Mouse (Mus musculus) MEL (cell line): ENCODE measurements around the gene Zfp512b. TPM values are rescaled to one million over a fixed set of nuclear protein-coding genes. Genes with fewer than 3 reads are reported as not detected.
A peak's percentile ranks its signal among the peaks of the same experiment; 100 is the strongest.

ENCODE experiments used
- DNase-seq: peaks from one replicate; pipeline ENCODE4 v3.0.0; 2011; ENCODE audit warnings: low read depth, low spot score
- H3K27ac ChIP-seq: 2 replicates; pipeline ENCODE4 v1.5.1; 2012; ENCODE audit warnings: low read depth, mild to moderate bottlenecking, control low read depth, low read length, moderate library complexity; ENCODE audit not compliant: control insufficient read depth
- H3K27me3 ChIP-seq, 2 experiments: fragments of 150-350 bp in 1 of 2; sonication (generic) in 1 of 2; 2 replicates each; pipeline ENCODE4 v1.6.1; 2012; ENCODE audit warnings: low read length in 2 of 2, mild to moderate bottlenecking in 2 of 2, improper control_type of control experiment in 1 of 2, moderate library complexity in 1 of 2; ENCODE audit not compliant: insufficient read depth in 2 of 2, control insufficient read depth in 1 of 2
- H3K36me3 ChIP-seq, 2 experiments: 2 replicates each; pipeline ENCODE4 v1.6.1; 2012 to 2014; ENCODE audit warnings: low read length in 2 of 2, improper control_type of control experiment in 1 of 2, inconsistent platforms in 1 of 2, mild to moderate bottlenecking in 1 of 2; ENCODE audit not compliant: insufficient read depth in 2 of 2, control insufficient read depth in 1 of 2
- H3K4me1 ChIP-seq, 2 experiments: fragments of 150-350 bp in 1 of 2; sonication (generic) in 1 of 2; 2 replicates each; pipeline ENCODE4 v1.6.1; 2012; ENCODE audit warnings: low read length in 2 of 2, improper control_type of control experiment in 1 of 2, mild to moderate bottlenecking in 1 of 2; ENCODE audit not compliant: insufficient read depth in 2 of 2, control insufficient read depth in 1 of 2
- H3K4me3 ChIP-seq, 2 experiments: fragments of 150-350 bp in 1 of 2; sonication (generic) in 1 of 2; 2 replicates each; pipeline ENCODE4 v1.5.1; 2012; ENCODE audit warnings: low read depth in 2 of 2, low read length in 2 of 2, mild to moderate bottlenecking in 2 of 2, moderate library complexity in 2 of 2, control low read depth in 1 of 2, improper control_type of control experiment in 1 of 2; ENCODE audit not compliant: control insufficient read depth in 1 of 2, insufficient read depth in 1 of 2
- H3K79me2 ChIP-seq: 2 replicates; pipeline ENCODE4 v1.6.1; 2012; ENCODE audit warnings: mild to moderate bottlenecking, low read length, moderate library complexity; ENCODE audit not compliant: control insufficient read depth, poor library complexity, insufficient read depth
- H3K9ac ChIP-seq: 2 replicates; pipeline ENCODE4 v1.6.1; 2012; ENCODE audit warnings: low read depth, mild to moderate bottlenecking, control low read depth, low read length, moderate library complexity; ENCODE audit not compliant: control insufficient read depth, poor library complexity, severe bottlenecking
- H3K9me3 ChIP-seq: fragments of 150-350 bp; sonication (generic); replicated peaks from 2 replicates; pipeline ENCODE4 v1.6.1; 2012; ENCODE audit warnings: mild to moderate bottlenecking, low read length, improper control_type of control experiment, moderate library complexity; ENCODE audit not compliant: insufficient read depth
- CHD2 ChIP-seq: IDR thresholded peaks from 2 replicates; pipeline ENCODE4 v1.6.1; 2011; ENCODE audit warnings: low read length, improper control_type of control experiment
- CTCF ChIP-seq, 3 experiments: IDR thresholded peaks in 2 of 3; conservative IDR thresholded peaks in 1 of 3; 2 replicates each; pipeline ENCODE4 v1.5.1; 2011 to 2012; ENCODE audit warnings: low read length in 3 of 3, low read depth in 2 of 3, mild to moderate bottlenecking in 2 of 3, improper control_type of control experiment in 1 of 3, inconsistent platforms in 1 of 3, mixed read lengths in 1 of 3, moderate library complexity in 1 of 3; ENCODE audit not compliant: control insufficient read depth in 1 of 3, insufficient read depth in 1 of 3, poor library complexity in 1 of 3, severe bottlenecking in 1 of 3
- ELF1 ChIP-seq: IDR thresholded peaks from 2 replicates; pipeline ENCODE4 v1.6.1; 2014; ENCODE audit warnings: low read depth, mild to moderate bottlenecking, inconsistent platforms, low read length, improper control_type of control experiment, moderate library complexity
- EP300 ChIP-seq, 2 experiments: IDR thresholded peaks; 2 replicates each; pipeline ENCODE4 v1.6.1; 2011; ENCODE audit warnings: improper control_type of control experiment in 2 of 2, low read length in 2 of 2, low read depth in 1 of 2, mild to moderate bottlenecking in 1 of 2
- ETS1 ChIP-seq: IDR thresholded peaks from 2 replicates; pipeline ENCODE4 v1.6.1; 2012; ENCODE audit warnings: low read depth, mild to moderate bottlenecking, inconsistent platforms, low read length, improper control_type of control experiment, moderate library complexity
- GABPA ChIP-seq: IDR thresholded peaks from 2 replicates; pipeline ENCODE4 v1.6.1; 2012; ENCODE audit warnings: low read depth, mild to moderate bottlenecking, inconsistent platforms, low read length, improper control_type of control experiment, moderate library complexity
- HCFC1 ChIP-seq: IDR thresholded peaks from 2 replicates; pipeline ENCODE4 v1.6.1; 2012; ENCODE audit warnings: low read depth, mild to moderate bottlenecking, inconsistent platforms, low read length, improper control_type of control experiment, moderate library complexity
- JUND ChIP-seq: IDR thresholded peaks from 2 replicates; pipeline ENCODE4 v1.6.1; 2011; ENCODE audit warnings: low read depth, mild to moderate bottlenecking, improper control_type of control experiment, low read length
- MAFK ChIP-seq: IDR thresholded peaks from 2 replicates; pipeline ENCODE4 v1.6.1; 2011; ENCODE audit warnings: low read depth, mild to moderate bottlenecking, low read length, improper control_type of control experiment, borderline replicate concordance
- MAX ChIP-seq: IDR thresholded peaks from 2 replicates; pipeline ENCODE4 v1.6.1; 2011; ENCODE audit warnings: low read length, improper control_type of control experiment
- MAZ ChIP-seq: IDR thresholded peaks from 2 replicates; pipeline ENCODE4 v1.6.1; 2012; ENCODE audit warnings: low read depth, mild to moderate bottlenecking, inconsistent platforms, low read length, improper control_type of control experiment
- MEF2A ChIP-seq: IDR thresholded peaks from 2 replicates; pipeline ENCODE4 v1.6.1; 2014; ENCODE audit warnings: low read depth, mild to moderate bottlenecking, inconsistent platforms, low read length, improper control_type of control experiment; ENCODE audit not compliant: poor library complexity, insufficient replicate concordance, severe bottlenecking; ENCODE audit errors: extremely low read depth
- MXI1 ChIP-seq: IDR thresholded peaks from 2 replicates; pipeline ENCODE4 v1.6.1; 2011; ENCODE audit warnings: mild to moderate bottlenecking, low read depth, low read length, improper control_type of control experiment
- MYB ChIP-seq: IDR thresholded peaks from 2 replicates; pipeline ENCODE4 v1.6.1; 2011; ENCODE audit warnings: mild to moderate bottlenecking, low read depth, low read length, improper control_type of control experiment
- MYC ChIP-seq: IDR thresholded peaks from 2 replicates; pipeline ENCODE4 v1.6.1; 2011; ENCODE audit warnings: low read depth, mild to moderate bottlenecking, low read length, improper control_type of control experiment, moderate library complexity
- NELFE ChIP-seq: IDR thresholded peaks from 2 replicates; pipeline ENCODE4 v1.6.1; 2011; ENCODE audit warnings: low read depth, low read length, improper control_type of control experiment
- NRF1 ChIP-seq: IDR thresholded peaks from 2 replicates; pipeline ENCODE4 v1.6.1; 2014; ENCODE audit warnings: low read depth, mild to moderate bottlenecking, inconsistent platforms, low read length, improper control_type of control experiment, moderate library complexity; ENCODE audit not compliant: poor library complexity, insufficient read depth, severe bottlenecking
- POLR2A ChIP-seq, 2 experiments: IDR thresholded peaks; 2 replicates each; pipeline ENCODE4 v1.6.1; 2011 to 2012; ENCODE audit warnings: low read length in 2 of 2, mild to moderate bottlenecking in 2 of 2, control low read depth in 1 of 2, improper control_type of control experiment in 1 of 2, low read depth in 1 of 2, moderate library complexity in 1 of 2; ENCODE audit not compliant: control insufficient read depth in 1 of 2, insufficient read depth in 1 of 2, poor library complexity in 1 of 2
- POLR2AphosphoS2 ChIP-seq: IDR thresholded peaks from 2 replicates; pipeline ENCODE4 v1.6.1; 2011; ENCODE audit warnings: low read length, improper control_type of control experiment
- POLR2AphosphoS5 ChIP-seq: IDR thresholded peaks from 2 replicates; pipeline ENCODE4 v1.6.1; 2012; ENCODE audit warnings: low read depth, borderline replicate concordance, mild to moderate bottlenecking, inconsistent platforms, low read length, moderate library complexity, mixed read lengths
- RCOR1 ChIP-seq: IDR thresholded peaks from 2 replicates; pipeline ENCODE4 v1.6.1; 2012; ENCODE audit warnings: low read depth, mild to moderate bottlenecking, inconsistent platforms, low read length, improper control_type of control experiment
- TBP ChIP-seq: IDR thresholded peaks from 2 replicates; pipeline ENCODE4 v1.8.0; 2011; ENCODE audit warnings: low read depth, low read length, improper control_type of control experiment
- TCF12 ChIP-seq: IDR thresholded peaks from 2 replicates; pipeline ENCODE4 v1.6.1; 2014; ENCODE audit warnings: low read depth, mild to moderate bottlenecking, inconsistent platforms, low read length, improper control_type of control experiment, moderate library complexity
- USF1 ChIP-seq: IDR thresholded peaks from 2 replicates; pipeline ENCODE4 v1.6.1; 2014; ENCODE audit warnings: low read depth, mild to moderate bottlenecking, inconsistent platforms, low read length, improper control_type of control experiment, moderate library complexity
- USF2 ChIP-seq, 2 experiments: IDR thresholded peaks; 2 replicates each; pipeline ENCODE4 v1.6.1; 2011 to 2012; ENCODE audit warnings: improper control_type of control experiment in 2 of 2, low read length in 2 of 2, borderline replicate concordance in 1 of 2, inconsistent platforms in 1 of 2, low read depth in 1 of 2, mild to moderate bottlenecking in 1 of 2; ENCODE audit not compliant: insufficient read depth in 1 of 2
- ZC3H11A ChIP-seq: IDR thresholded peaks from 2 replicates; pipeline ENCODE4 v1.6.1; 2012; ENCODE audit warnings: low read depth, mild to moderate bottlenecking, inconsistent platforms, low read length, improper control_type of control experiment
- ZMIZ1 ChIP-seq: IDR thresholded peaks from 2 replicates; pipeline ENCODE4 v1.6.1; 2012; ENCODE audit warnings: low read depth, mild to moderate bottlenecking, inconsistent platforms, low read length, improper control_type of control experiment, moderate library complexity
- polyA plus RNA-seq, 2 experiments: library from polyadenylated mRNA; stranded (reverse) in 1 of 2; unstranded in 1 of 2; fragments of >175 nt in 1 of 2; fragments of >200 nt in 1 of 2; gene quantifications; 2 replicates each; pipeline versions ENCODE4 v1.2.1 to v1.2.4; 2012; ENCODE audit warnings: low replicate concordance in 2 of 2, low read depth in 1 of 2; ENCODE audit not compliant: insufficient read length in 2 of 2, insufficient read depth in 1 of 2, missing spikeins in 1 of 2
- total RNA-seq: library from RNA; depleted of rRNA; stranded (reverse); fragments of 300-350 nt; gene quantifications from 2 replicates; pipeline ENCODE4 v1.2.3, GENCODE M21; 2012; rRNA removed

Zfp512b gene
- total RNA-seq (13.4 and 15.5 TPM in 2 replicates), polyA plus RNA-seq (10 to 100 TPM in 1 of 2 experiments, not detected in 1; 37.6 TPM)

GRCm38 (mm10) chr2:181592231-181593041, at the start of gene Zfp512b:
Gene Zfp512b (minus strand): TSS chr2:181592803.
- Histone ChIP-seq H3K4me3 (peak within 1 kb of the TSS; percentile 74 to 98), H3K79me2 (peaks cover 14% of the 10 kb centered on the region), H3K9ac (peak within 1 kb of the TSS; percentile 81), H3K27ac (peak within 1 kb of the TSS; percentile 90), H3K27me3 (no peaks in the 10 kb centered on the region), H3K36me3 (peaks cover 0 to 10% of the 10 kb centered on the region in 2 experiments; a peak in 3 of 4 replicates), H3K4me1 (peaks cover 3 to 21% of the 10 kb centered on the region in 2 experiments), H3K9me3 (no peaks in the 10 kb centered on the region)
- TF ChIP-seq USF2 (IDR thresholded peaks at IDR 0.05; ENCODE audit: borderline replicate concordance in 1 of 2, insufficient read depth in 1 of 2, low read depth in 1 of 2, low read length in 2 of 2) = no peak
- TF ChIP-seq MAFK = no peak
- peak; percentile 82 to 88 for TF ChIP-seq POLR2A (IDR thresholded peaks at IDR 0.05; ENCODE audit: control insufficient read depth in 1 of 2, insufficient read depth in 1 of 2, low read depth in 1 of 2, low read length in 2 of 2, poor library complexity in 1 of 2)
- peak; percentile 64 for TF ChIP-seq MAX
- peak; percentile 77 for TF ChIP-seq HCFC1
- TF ChIP-seq NELFE = peak; percentile 67; the same call in 1 of the 2 replicates
- no peak for TF ChIP-seq EP300 (IDR thresholded peaks at IDR 0.05; ENCODE audit: low read depth in 1 of 2, low read length in 2 of 2)
- no peak for TF ChIP-seq ZC3H11A
- no peak for TF ChIP-seq USF1
- peak; percentile 91 for TF ChIP-seq CHD2
- peak; percentile 12; the same call in 1 of the 2 replicates for TF ChIP-seq TCF12
- peak; percentile 7; the same call in 1 of the 2 replicates for TF ChIP-seq ETS1
- peak; percentile 78; the same call in 1 of the 2 replicates for TF ChIP-seq MAZ
- no peak for TF ChIP-seq CTCF (IDR thresholded peaks at IDR 0.05 in 2 of 3, conservative IDR thresholded peaks at IDR 0.05 in 1 of 3; ENCODE audit: control insufficient read depth in 1 of 3, insufficient read depth in 1 of 3, low read depth in 2 of 3, low read length in 3 of 3, poor library complexity in 1 of 3, severe bottlenecking in 1 of 3)
- 0 out of 2 replicates have a peak, but pooled peaks have one; percentile 21 for TF ChIP-seq ELF1
- TF ChIP-seq TBP = no peak
- peak; percentile 67 for TF ChIP-seq NRF1
- peak; percentile 39; the same call in 1 of the 2 replicates for TF ChIP-seq MYB
- TF ChIP-seq JUND = no peak
- TF ChIP-seq MYC = peak; percentile 33; the same call in 1 of the 2 replicates
- peak; percentile 50; the same call in 1 of the 2 replicates for TF ChIP-seq MXI1
- no peak for TF ChIP-seq POLR2AphosphoS5
- TF ChIP-seq MEF2A = no peak
- no peak for TF ChIP-seq GABPA
- TF ChIP-seq POLR2AphosphoS2 = peak; percentile 76; the same call in 1 of the 2 replicates
- peak; percentile 88 for TF ChIP-seq ZMIZ1
- no peak for TF ChIP-seq RCOR1
- DNase-seq = peak; percentile 83
